Mouse (Mus musculus) lung, adult 2 months (tissue): ENCODE data around the gene Hist2h2ac.

Experiments used
- CTCF ChIP-seq: fragments of 200-500 bp; IDR thresholded peaks from 2 replicates; pipeline ENCODE4 v1.5.1; 2011; ENCODE audit warnings: mild to moderate bottlenecking, low read length, control low read depth; ENCODE audit not compliant: insufficient read depth
- POLR2A ChIP-seq: fragments of 200-500 bp; IDR thresholded peaks from 2 replicates; pipeline ENCODE4 v1.6.1; 2011; ENCODE audit warnings: low read depth, mild to moderate bottlenecking, control low read depth, low read length, borderline replicate concordance; ENCODE audit errors: extremely low read depth

GRCm38 (mm10) chr3:96178902-96179301 lies 41.8 kb downstream of the Hist2h2ac start:
- TF ChIP-seq CTCF (no peak), POLR2A (no peak)
